Mouse (Mus musculus): ENCODE data around the gene Szt2. TPM values are rescaled to one million over a fixed set of nuclear protein-coding genes. Genes with fewer than 3 reads are reported as not detected.
A peak's percentile ranks its signal among the peaks of the same experiment; 100 is the strongest.

Gene Szt2
- total RNA-seq (2021), result 33.0 and 34.4 TPM in 2 replicates
- long read RNA-seq, partial matches to known transcripts, result 2 of 2 reads
- long read RNA-seq, other reads (novel, unspliced or antisense), result 0 of 2 reads

DNA sequence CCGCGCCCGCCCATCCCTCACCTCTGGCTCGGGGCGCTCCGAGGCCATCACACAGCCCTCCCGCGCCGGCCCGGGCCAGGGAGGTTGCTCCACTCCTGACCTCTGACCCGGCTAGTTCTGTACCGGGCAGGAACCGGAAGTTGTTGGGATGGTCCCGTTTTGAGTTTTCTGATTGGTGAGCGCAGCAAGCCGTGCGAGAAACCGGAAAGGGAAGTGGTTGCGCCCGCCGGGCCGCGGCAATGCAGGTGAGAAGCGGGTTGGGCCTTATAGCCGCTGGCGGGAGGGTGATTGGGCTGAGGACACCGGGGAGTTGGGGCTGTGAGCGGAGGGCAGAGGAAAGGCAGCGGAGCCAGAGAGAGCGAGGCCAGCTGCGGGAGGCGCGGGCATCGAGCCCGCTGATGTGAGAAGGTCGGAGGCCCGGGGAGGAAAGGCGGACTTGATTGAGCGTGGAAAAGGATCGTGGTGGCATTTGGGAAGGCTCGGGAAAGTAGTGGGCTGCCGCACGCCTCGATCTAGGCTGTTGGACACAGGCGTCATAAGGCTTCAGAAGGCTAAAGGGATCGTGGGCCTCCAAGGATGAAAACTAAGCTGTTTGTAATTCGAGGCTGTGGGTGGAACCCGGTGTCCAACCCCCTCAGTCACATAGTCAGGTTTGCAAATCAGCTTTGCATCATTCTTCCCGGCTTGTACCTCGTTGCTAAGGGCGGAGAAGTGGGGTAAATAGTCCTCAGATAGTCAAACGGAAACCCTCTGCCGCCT is at the start of gene Szt2, which contains the start of gene Med8:
Gene Szt2, minus strand, starts transcription at position 132 of the 759 bp plus-strand sequence.
Gene Med8, plus strand, starts transcription at position 196 of the 759 bp plus-strand sequence.
- peak; percentile 84 for DNase-seq

DNA sequence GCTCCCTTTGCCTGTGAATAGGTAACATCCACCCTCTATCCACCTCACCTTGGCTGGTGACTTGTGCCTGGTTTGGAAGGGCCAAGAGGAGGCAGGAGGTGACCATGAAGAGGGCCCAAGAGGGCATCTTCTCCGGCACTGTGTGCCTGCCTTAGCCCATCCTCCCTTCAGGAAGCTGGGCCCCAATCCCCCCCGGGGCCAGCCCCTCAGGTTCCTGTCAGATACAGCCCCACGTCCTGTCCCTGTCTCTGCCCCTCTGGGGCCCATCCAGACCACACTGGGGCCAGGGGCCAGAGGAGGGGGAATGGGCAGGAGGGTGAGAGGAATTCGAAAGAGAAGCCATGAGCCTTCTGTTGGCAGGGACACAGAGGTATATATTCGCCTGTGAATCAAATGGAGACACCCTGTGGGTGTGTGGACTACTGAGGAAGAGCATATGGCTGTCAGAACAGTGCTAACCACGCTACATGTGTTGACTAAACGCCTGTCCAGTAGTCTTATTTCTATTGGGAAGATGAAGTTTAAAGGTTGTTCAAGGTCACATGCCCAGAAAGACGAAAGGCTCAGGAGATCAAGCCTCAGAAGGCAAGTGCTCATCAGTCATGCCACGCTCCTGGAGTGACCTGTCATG is 48.4 kb upstream of the Szt2 start, which contains the start of gene Mpl:
Gene Mpl, minus strand, starts transcription at position 169 of the 631 bp plus-strand sequence.
- DNase-seq, result no peak

DNA sequence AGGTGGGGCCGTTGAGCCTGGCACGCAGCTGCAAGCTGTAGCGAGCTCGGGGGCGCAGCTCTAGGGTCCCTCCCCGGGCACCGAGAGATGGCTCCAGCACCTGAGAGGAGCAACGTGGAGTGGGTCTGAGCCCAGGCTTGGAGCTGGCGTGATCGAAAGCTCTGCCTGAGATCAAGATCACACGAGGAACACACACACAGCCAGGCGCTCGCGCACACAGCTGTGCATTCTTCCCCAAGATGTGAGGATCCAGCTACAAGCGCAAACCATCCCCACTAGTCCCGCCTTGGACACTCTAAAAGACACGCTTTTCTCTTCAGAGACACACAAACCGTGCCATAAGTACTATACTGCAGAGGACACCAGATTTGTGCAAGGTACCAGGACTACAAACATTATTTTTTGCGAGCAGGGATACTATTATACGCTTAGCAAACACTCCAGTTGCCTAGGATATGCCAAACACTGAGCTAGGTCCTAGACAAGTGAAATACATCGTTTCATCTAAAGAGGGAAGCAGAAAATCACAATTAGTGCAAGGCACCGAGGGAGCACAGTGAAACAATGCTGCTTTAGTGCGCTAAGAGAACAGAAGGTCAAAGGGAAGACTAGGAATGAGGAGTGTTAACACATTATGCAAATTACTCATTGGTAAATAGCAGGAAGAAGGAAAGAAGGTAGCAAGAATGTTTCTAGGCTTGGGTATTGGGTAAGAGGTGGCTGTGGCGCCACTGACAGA is 37.5 kb upstream of the Szt2 start:
- no peak for DNase-seq

DNA sequence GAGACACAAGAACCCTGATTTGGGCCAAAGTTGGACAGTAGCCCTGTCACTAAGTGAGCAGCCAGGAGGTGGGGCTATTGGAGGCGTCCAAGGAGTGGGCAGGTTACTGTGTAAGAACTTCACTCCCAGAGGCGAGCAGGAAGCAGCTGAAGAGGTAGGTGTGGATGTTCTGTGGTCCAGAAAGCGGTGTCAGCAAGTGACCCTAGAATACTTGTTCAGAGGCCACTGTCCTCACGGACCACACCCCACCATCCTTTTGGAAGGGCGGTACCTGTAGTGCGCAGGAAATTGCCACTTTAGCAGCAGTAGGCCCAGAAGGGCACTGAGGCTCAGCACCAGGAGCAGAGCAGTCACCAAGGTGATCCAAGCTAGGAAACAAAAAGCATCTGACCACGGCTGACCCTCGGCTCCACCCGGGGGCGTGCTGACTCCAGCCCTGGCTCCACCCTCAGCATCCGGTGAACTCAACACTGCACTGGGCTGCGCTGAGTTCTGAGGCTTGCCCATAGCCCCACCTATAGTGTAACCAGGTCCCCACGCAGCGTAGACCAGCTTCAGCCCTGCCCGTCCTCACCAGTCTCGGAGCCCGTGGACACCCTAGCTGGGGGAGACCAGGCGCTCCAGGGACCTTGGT is 36.8 kb upstream of the Szt2 start:
- DNase-seq, result peak; percentile 39

DNA sequence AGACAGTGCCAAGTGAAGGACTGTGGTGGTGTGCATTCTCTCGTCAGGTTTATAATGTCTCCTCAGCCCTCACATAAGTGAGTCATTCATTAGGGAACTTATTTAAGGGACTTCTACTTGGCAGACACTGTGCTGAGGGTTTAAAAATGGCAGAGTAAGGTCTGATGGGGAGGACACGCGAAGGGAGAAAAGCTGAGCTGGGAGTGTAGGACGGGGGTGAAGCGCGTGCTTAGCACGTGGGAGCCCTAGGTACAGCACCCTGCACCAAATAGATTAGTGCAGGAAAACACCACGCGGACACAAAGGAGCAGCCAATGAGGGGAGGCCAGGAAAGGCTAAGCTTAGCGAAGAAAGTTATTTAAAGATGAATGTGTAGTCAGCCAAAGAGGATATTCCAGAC is 36.0 kb upstream of the Szt2 start:
- no peak for DNase-seq

DNA sequence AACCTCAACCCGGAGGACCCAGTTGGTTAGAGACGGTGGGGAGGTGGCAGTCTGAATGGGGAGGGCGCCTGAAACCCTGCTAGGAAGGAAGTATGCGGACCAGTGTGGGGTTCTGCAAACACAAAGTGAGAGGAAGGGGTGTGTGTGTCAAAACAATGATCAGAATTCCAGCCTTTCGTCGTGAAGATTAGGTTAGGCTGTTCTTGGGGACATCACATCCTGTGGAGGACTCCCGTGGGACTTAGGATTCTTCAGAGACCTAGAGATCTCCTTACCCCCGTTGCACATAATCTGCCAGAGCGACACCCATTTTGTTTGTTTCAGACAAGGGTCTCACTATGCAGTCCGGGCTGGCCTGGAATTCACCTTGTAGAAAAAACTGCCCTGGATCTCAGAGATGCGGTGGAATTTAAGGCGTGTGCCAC is 28.8 kb upstream of the Szt2 start:
- no peak for DNase-seq

DNA sequence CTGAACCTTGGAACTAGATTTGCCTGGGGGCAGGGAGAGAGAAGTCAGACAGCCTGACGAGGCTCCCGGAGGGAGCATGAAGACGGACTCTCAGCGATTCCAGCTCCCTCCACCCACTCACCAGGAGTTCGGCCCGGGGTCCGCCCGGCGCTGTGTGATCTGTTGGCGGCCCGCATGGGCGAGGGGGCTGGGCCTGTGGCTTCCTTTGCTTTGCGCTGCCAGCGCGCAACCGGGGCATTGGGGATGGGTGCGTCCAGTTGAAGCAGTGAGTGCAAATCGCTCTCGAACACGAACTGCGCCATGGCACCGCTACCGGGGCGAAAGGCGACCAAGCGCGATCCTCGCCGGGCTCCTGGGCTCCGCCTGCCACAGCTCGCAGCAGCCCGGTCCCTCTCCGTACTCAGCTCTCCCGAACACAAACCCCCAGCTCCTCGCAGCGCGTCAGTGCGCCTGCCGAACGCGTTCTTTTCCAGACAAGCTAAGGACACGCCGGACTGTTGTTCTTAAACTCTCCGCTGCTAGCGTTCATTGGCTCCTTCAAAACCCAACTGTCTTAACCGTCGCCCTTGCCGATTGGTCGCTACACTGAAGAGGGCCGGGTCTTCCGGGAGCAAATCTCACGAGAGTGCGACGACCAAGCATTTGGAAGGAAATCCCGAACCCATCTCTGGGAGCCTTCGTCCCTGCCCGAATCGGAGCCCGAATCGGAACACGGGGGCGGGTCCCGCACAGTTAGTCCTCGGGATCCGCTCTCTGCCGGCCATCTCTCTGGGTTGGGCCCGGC is 27.9 kb upstream of the Szt2 start, which contains the start of gene Cdc20:
Gene Cdc20, minus strand, starts transcription at position 533 of the 784 bp plus-strand sequence.
- peak; percentile 85 for DNase-seq

DNA sequence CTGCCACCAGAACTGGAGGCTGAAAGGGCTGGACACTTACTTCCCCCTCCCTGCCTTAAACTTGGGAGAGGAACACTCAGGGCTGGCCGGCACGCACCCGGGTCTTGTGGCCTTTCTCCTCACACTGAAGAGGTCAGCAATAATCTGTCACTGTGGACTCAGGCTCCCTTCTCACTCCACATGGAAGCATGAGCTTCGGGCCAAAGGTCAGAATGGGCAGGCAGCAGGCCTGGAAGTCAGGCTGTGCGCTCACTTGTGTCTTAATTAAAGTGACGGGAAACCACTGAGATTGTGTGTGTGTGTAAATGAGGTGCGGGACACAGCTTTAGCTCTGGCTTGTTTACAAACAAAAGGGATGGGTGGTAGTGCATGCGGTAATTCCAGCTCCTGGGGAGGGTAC is 23.3 kb upstream of the Szt2 start:
- no peak for DNase-seq

DNA sequence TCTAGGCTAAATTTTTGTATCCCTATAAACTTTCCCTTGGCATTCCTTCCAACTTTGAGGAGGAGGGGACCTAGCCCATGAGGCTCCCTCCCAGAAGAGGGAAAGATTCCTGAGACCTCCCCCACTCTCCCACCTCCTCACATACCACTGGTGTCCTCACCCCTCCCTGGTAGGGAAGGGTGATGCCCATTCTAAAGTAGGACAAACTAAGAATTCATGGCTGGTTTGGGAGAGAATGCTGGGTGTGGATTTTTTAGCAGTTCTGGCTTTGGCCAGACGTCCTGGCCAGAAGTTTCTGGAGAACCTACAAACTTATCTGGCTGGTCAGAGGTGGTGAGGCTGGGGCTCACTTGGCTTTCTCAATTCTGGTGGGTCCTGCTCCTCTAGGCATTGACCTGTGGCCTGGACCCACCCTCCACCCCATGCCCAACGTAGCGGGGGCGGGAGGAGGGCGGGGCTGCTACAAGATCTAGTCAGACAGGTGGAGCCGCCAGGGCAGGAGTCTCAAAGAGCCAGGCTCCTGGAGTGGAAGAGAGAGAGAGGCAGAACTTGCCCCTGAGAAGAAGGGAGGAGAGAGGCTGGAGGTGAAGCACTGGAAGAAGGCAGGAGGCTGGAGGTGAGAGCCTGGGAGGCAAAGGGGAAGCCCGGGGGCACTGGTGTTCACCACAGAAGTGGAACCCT is 20.3 kb upstream of the Szt2 start:
- no peak for DNase-seq

DNA sequence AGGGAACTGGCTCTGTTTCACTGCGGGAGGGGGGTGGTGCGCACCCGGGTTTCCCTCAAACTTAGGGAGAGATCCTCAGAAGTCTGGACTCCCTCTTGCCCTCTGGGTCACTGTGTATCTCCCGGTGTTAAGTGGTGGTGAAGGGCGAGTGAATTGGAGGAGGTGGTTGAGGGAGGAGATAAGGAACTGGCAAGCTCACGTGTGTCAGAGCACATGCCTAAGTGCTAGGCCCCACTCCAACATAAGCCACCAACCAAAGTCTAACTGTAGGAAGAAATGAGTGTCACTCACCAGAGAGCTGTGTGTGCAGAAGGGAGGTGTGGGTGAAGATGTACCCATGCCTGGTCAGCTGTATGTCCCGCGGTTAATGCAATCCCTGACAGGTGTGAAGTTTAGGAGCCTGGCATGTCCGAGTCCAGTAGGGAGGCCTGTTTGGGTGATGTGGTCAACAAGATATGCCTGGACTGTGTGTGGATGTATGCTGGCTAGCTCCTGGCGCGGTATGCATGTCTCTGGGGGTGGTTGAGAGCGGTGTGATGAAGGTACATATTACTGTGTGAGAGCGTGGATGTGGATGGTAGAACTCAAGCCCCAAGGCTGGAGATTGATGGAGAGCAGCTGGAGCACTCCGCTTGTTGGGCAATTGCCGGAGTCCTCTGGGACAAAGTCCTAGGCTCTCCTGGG is 19.6 kb upstream of the Szt2 start:
- DNase-seq, result no peak

DNA sequence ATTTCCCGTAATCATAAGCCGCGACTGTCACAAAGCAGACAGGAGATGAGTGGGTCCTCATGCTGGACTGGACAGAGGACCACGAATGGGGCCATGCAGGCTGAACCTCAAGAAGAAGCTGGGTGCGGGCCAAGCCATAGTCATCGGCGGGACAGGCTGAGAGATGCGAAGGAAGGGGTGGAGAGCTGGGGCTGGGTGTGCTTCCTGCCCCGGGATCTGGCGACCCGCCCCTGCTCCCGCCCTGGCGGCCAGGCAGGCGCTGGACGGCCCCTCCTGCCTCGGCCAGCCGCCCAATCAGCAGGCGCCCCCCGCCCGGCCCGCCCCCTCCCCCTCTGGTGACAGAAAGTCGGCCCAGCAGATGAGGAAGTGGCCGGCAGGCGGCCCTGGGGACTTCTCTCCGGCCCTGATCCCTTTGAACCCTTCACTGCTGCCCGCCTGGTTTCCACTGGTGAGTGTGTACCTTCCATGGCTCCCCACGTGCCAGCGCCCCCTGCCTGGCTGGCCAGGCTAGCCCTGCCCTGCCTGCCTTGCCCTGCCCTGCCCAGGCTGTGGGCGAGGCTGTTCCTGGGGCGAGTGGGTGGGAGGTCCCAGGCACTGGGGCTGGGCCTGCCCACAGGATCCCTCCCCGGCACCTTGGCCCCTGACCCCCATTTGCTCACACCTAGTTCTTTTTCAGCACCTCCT is 18.8 kb upstream of the Szt2 start, which contains the start of gene Elovl1:
Gene Elovl1, plus strand, starts transcription at position 326 of the 684 bp plus-strand sequence.
- peak; percentile 93 for DNase-seq

DNA sequence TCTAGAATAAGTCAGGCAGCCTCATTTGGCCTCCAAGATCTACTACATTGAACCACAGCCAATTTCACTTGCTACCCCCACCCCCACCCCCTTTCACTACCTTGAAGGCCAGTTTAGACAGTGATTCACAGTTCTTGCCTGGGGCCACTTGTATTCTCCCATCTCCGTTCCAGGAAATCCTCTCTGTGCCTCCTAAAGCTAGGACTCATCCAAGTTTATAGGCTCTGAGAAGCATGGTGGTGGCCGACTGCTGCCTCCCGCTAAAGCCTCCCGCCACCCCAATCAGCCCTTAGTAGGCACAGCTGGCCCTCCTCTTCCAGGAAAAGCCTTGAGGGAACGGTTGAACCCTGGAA is 18.3 kb upstream of the Szt2 start:
- no peak for DNase-seq

DNA sequence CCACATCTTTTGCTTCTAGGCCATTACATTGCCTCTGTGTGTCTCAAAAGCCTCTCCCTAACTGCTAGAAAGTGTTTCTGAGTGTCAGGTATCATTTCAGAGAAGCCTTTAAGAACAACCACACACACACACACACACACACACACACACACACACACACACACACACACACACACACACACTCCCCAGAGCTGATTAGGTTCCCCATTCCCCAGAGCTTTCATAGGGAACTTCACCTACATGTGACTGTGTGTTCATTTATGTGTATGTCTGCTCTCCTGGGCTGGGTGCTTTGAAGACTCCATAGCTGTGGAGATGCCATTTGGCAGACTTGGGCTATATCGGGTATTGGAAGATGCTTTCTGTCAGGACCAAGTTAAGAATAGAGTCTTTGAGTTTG is 16.3 kb upstream of the Szt2 start:
- no peak for DNase-seq

DNA sequence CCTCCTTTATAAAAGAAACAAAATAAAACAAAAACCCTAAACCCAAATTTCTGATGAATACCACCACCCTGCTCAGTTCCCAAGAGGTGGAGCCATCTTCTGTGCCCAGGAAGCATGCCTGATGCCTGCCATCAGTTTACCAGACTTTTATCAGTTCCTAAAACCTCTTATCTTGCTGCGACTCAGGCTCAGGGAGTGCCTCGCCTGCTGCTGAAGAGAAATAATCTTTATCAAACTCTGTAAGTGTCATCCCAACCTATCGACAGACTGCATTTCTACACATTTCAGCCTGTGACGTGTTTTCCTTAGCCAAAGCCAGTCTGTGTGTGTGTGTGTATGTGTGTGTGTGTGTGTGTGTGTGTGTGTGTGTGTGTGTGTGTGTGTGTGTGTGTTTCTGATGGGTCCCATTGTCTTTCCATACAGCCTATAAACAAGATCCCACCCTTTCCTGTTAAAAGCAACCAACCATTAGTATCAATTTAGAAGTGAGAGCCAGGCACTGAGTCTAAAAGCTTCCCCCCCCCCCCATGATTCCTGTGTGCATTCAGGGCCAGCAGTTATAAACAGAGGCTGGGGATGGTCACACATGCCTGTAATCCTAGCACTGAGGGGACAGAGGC is 15.6 kb upstream of the Szt2 start:
- no peak for DNase-seq

DNA sequence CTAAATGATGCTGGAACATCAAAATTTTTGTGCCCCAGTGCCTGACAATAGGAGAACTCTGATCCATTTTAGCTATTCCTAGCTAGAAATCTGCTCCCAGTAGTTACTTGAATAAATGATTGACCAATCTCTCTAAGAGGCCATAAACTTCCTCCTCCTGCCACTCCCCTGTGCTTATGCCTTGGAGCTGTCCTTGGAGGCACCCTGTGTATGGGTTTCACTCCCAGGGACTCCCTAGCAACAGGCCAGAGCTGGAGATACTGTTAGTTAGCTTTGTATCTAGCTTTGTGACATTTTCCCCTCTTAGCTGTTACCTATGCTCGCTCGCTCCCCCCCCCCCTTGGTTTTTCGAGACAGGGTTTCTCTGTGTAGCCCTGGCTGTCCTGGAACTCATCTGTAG is 12.3 kb upstream of the Szt2 start:
- DNase-seq, result no peak

DNA sequence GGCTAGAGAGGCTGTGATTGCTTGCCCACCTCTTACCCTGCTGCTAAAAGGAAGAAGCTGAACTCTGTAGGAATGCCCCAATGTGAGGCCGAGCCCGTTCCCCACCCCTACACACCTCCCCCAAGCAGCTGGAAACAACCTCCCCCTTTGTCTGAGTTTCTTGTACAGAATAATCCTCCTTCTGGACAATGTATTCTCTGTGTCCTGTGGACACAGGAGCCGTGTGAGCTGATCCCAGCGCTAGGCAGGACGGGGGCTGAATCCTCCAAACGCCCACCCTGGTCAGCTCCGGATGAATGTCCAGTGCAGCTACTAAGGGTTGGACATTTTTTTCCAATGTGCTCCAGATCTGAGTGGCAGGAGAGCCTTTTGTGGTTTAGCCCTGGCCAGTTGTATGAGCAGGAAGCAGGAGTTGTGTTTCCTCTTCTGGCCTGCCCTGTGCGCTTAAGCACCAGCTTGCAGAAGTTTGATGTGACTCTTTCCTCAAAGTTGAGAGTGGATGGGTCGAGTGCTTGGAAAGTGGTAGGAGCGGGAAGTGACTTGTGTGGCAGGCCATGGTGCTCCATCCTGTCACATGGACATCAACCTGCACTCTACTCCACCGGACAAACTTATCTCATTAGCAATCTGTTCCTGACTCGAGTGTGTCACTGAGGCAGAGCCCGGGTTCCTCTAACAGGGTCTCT is 8.2 kb upstream of the Szt2 start:
- no peak for DNase-seq

DNA sequence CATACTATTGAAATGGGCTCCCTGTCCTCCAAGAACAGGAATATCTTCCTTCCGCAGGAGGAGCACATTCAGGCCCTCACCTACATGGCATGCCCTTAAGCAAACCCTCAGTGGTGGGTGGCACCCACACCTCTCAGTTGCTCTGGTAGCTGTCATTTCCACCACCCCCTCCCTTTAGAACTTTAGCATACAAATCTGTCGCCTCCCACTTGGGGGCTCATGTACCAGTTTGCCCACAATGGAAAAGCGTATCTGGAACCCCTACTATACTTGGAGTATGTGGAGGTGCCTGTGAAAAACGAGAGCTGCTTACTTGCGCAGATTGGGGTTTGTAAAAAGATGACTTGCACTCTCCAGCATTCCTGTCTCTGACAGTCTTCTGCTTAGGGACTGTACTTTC is 7.3 kb upstream of the Szt2 start:
- DNase-seq, result no peak

DNA sequence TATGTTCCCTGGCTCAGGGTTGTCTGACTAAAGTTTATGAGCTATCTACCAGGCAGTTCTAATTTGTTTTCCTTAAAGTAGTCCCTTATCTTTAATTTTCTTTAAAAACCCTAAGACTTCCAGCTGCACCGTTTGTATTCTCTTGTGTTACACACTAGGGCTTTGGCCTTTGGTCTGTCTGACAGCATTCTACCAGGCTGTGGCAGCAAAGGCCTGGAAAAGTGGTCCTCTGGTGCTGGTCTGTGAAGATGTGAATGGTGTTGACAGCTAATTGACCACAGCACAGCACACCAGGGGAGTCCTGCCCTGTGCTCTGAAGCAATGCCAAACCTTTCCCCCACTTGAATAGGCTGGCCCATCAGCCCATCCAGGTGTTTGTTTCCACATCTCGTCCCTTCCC is 6.7 kb upstream of the Szt2 start:
- DNase-seq, result no peak

DNA sequence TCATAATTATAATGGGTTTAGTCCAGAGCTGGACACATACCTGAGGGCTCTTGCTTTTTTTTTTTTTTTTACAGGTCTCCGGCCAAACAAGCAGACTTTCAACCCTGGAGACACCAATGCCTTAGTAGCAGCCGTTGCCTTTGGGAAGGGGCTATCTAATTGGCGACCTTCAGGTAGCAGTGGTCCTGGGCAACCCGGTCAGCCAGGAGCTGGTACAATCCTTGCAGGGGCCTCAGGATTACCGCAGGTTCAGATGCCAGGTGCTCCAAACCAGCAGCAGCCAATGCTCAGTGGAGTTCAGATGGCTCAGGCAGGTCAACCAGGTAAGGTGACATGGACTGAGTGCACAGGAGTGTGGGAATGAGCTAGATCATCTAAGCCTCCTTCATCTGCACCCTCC is 4.5 kb upstream of the Szt2 start:
- DNase-seq, result no peak
